Mouse (Mus musculus) B cell, adult 2 months (primary cell): ENCODE results near the gene Itgb7.
A peak's percentile ranks its signal among the peaks of the same experiment; 100 is the strongest.
"Not testable (repeated sequence)": the region's sequence is repeated elsewhere in the genome, so short reads cannot be mapped to it uniquely, and the experiment has no call there.

Source experiments
- DNase-seq, 2 experiments: peaks; one replicate each; pipeline ENCODE4 v3.0.0; 2022

Itgb7 gene

GRCm38 (mm10) chr15:102248131-102248811 lies 16.5 kb upstream of the Itgb7 start:
- DNase-seq: no peak

- DNase-seq: peak; percentile 30 to 36
Observed at GRCm38 (mm10) chr15:102247252-102248130, 15.7 kb upstream of the Itgb7 start.

- peak; percentile 51 to 59 for DNase-seq
Observed at GRCm38 (mm10) chr15:102246866-102247251, 15.1 kb upstream of the Itgb7 start.

- DNase-seq: peak; percentile 45
Observed at GRCm38 (mm10) chr15:102245891-102246741, 14.4 kb upstream of the Itgb7 start.

GRCm38 (mm10) chr15:102245461-102245881 lies 13.7 kb upstream of the Itgb7 start:
- DNase-seq: no peak

- no peak for DNase-seq
Observed at GRCm38 (mm10) chr15:102244306-102245191, 12.8 kb upstream of the Itgb7 start.

- peak; percentile 52 to 59 for DNase-seq
Observed at GRCm38 (mm10) chr15:102243229-102244190, 11.8 kb upstream of the Itgb7 start.

GRCm38 (mm10) chr15:102242404-102243228 lies 10.9 kb upstream of the Itgb7 start:
- DNase-seq: no peak

- no peak for DNase-seq
Observed at GRCm38 (mm10) chr15:102240607-102241006, 8.9 kb upstream of the Itgb7 start.

GRCm38 (mm10) chr15:102239851-102240250 lies 8.1 kb upstream of the Itgb7 start:
- DNase-seq: no peak

- peak; percentile 90 to 91 for DNase-seq
Observed at GRCm38 (mm10) chr15:102239260-102239590, 7.5 kb upstream of the Itgb7 start.

- DNase-seq: no peak
Observed at GRCm38 (mm10) chr15:102238543-102239259, 7.0 kb upstream of the Itgb7 start.

- DNase-seq: peak in 1 of 2 experiments; percentile 24
Observed at GRCm38 (mm10) chr15:102235371-102236027, 3.8 kb upstream of the Itgb7 start.

GRCm38 (mm10) chr15:102233896-102234295 lies 2.2 kb upstream of the Itgb7 start:
- peak in 1 of 2 experiments; percentile 36 for DNase-seq

GRCm38 (mm10) chr15:102232764-102233163 lies 1.0 kb upstream of the Itgb7 start:
- no peak for DNase-seq

- peak in 1 of 2 experiments; percentile 34 for DNase-seq
Observed at GRCm38 (mm10) chr15:102230408-102231321, 1.1 kb downstream of the Itgb7 start.

- not testable (repeated sequence) for DNase-seq
Observed at GRCm38 (mm10) chr15:102225619-102226018, 6.1 kb downstream of the Itgb7 start.
